Mouse (Mus musculus): ENCODE measurements around the gene Atp10a. TPM values are rescaled to one million over a fixed set of nuclear protein-coding genes. Genes with fewer than 3 reads are reported as not detected.

Atp10a gene
- 3.2 and 5.0 TPM in 2 replicates for polyA plus RNA-seq (2014; fragmentation: Nextera tagmentation; extraction: Ambion mirVana)

DNA sequence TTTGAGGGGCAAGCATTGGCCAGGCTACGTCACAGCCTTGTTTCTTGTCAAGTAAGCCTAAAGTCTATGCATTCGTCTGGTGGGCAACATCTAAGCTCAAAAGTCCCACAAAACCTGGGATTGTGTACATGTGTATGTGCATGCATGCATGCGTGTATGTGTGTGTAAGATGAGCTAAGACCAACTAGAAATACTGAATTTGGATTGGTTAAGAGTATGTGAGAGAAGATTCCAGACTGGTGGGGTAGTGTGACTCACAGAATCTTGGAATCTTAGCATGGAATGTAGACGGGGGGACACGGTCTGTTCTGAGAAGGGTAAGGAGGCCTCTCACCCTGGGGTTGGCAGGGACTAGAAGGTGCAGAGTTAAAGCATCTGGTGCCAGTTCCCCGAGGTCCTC is at the start of gene Atp10a:
Atp10a (plus strand) TSS at position 301 of the 400 bp plus-strand sequence.
- DNase-seq (ENCODE audit: low spot score) (no peak), ATAC-seq (ENCODE audit: low read depth) (no peak)
- peaks cover 6% of the 10 kb centered on the region; the same call in 1 of the 2 replicates for H3K27me3 ChIP-seq (replicated peaks; ENCODE audit: control insufficient read depth, insufficient read depth, low read length)
- H3K4me3 ChIP-seq (ENCODE audit: low read depth, low read length) = no peak within 1 kb of the TSS
- no peaks in the 10 kb centered on the region for H3K36me3 ChIP-seq (ENCODE audit: control insufficient read depth, insufficient read depth, low read length)
- no peak within 1 kb of the TSS for H3K27ac ChIP-seq (replicated peaks; ENCODE audit: low read depth, low read length)
- H3K9ac ChIP-seq (ENCODE audit: low read depth, low read length) = no peak within 1 kb of the TSS
- no peaks in the 10 kb centered on the region for H3K9me3 ChIP-seq (ENCODE audit: control insufficient read depth, low read length)
- H3K4me1 ChIP-seq (ENCODE audit: control insufficient read depth, insufficient read depth, low read length) = no peaks in the 10 kb centered on the region; the same call in 1 of the 2 replicates
- 84% methylated on average over 6 of the region's 6 CpGs for WGBS
- H3K4me2 ChIP-seq (ENCODE audit: low read depth, low read length) = no peak within 1 kb of the TSS

GRCm38 (mm10) chr7:58618048-58618447 is 37.9 kb upstream of the Atp10a start:
- Histone ChIP-seq H3K36me3 (ENCODE audit: control insufficient read depth, insufficient read depth, low read length) (no peaks in the 10 kb centered on the region), H3K27ac (replicated peaks; ENCODE audit: low read depth, low read length) (no peak overlapping the region), H3K4me2 (ENCODE audit: low read depth, low read length) (no peak overlapping the region), H3K4me3 (ENCODE audit: low read depth, low read length) (no peak overlapping the region), H3K27me3 (replicated peaks; ENCODE audit: control insufficient read depth, insufficient read depth, low read length) (no peaks in the 10 kb centered on the region), H3K9me3 (ENCODE audit: control insufficient read depth, low read length) (no peaks in the 10 kb centered on the region), H3K4me1 (ENCODE audit: control insufficient read depth, insufficient read depth, low read length) (no peaks in the 10 kb centered on the region), H3K9ac (ENCODE audit: low read depth, low read length) (no peak overlapping the region)
- DNase-seq (ENCODE audit: low spot score) = no peak
- WGBS = 24% methylated on average over 1 of the region's 1 CpGs
- ATAC-seq (ENCODE audit: low read depth) = no peak

GRCm38 (mm10) chr7:58626305-58627155 is 29.4 kb upstream of the Atp10a start:
- WGBS = 48% methylated on average over 9 of the region's 9 CpGs
- Histone ChIP-seq H3K27ac (replicated peaks; ENCODE audit: low read depth, low read length) (peak overlapping the region; percentile 6; the same call in 1 of the 2 replicates), H3K27me3 (replicated peaks; ENCODE audit: control insufficient read depth, insufficient read depth, low read length) (no peaks in the 10 kb centered on the region), H3K9ac (ENCODE audit: low read depth, low read length) (no peak overlapping the region), H3K4me3 (ENCODE audit: low read depth, low read length) (no peak overlapping the region), H3K36me3 (ENCODE audit: control insufficient read depth, insufficient read depth, low read length) (no peaks in the 10 kb centered on the region), H3K4me1 (ENCODE audit: control insufficient read depth, insufficient read depth, low read length) (no peaks in the 10 kb centered on the region), H3K9me3 (ENCODE audit: control insufficient read depth, low read length) (no peaks in the 10 kb centered on the region), H3K4me2 (ENCODE audit: low read depth, low read length) (no peak overlapping the region; the same call in 1 of the 2 replicates)
- peak; percentile 60 for DNase-seq (ENCODE audit: low spot score)
- ATAC-seq (ENCODE audit: low read depth) = peak; percentile 26; the same call in 1 of the 2 replicates

DNA sequence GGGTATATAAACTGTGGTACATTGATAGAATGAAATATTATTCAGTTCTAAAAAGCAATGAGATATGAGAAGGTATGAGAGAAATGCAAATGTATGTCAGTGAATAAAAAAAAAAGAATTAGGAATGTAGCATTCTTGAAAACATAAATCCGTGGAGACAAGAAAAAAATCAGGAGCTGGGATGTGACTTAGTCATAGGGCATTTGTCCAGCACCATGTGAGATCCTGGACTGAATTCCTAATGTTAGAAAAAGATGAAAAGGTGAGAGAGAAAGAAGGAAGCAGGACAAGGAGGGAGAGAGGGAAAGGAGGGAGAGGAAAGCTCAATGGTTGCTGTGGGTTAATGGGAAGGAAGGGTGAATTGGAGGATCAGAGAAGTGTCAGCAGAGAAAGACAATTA is 28.6 kb upstream of the Atp10a start:
- DNase-seq (ENCODE audit: low spot score) (no peak), ATAC-seq (ENCODE audit: low read depth) (no peak)
- no peaks in the 10 kb centered on the region for H3K9me3 ChIP-seq (ENCODE audit: control insufficient read depth, low read length)
- no peak overlapping the region for H3K9ac ChIP-seq (ENCODE audit: low read depth, low read length)
- H3K27ac ChIP-seq (replicated peaks; ENCODE audit: low read depth, low read length) = no peak overlapping the region
- H3K36me3 ChIP-seq (ENCODE audit: control insufficient read depth, insufficient read depth, low read length) = no peaks in the 10 kb centered on the region
- H3K4me1 ChIP-seq (ENCODE audit: control insufficient read depth, insufficient read depth, low read length) = no peaks in the 10 kb centered on the region
- 55% methylated on average over 1 of the region's 1 CpGs for WGBS
- H3K4me3 ChIP-seq (ENCODE audit: low read depth, low read length) = no peak overlapping the region
- no peak overlapping the region for H3K4me2 ChIP-seq (ENCODE audit: low read depth, low read length)
- no peaks in the 10 kb centered on the region for H3K27me3 ChIP-seq (replicated peaks; ENCODE audit: control insufficient read depth, insufficient read depth, low read length)

GRCm38 (mm10) chr7:58629233-58629632 is 26.7 kb upstream of the Atp10a start:
- Histone ChIP-seq H3K27me3 (replicated peaks; ENCODE audit: control insufficient read depth, insufficient read depth, low read length) (no peaks in the 10 kb centered on the region), H3K36me3 (ENCODE audit: control insufficient read depth, insufficient read depth, low read length) (no peaks in the 10 kb centered on the region), H3K4me1 (ENCODE audit: control insufficient read depth, insufficient read depth, low read length) (no peaks in the 10 kb centered on the region), H3K9me3 (ENCODE audit: control insufficient read depth, low read length) (no peaks in the 10 kb centered on the region), H3K9ac (ENCODE audit: low read depth, low read length) (no peak overlapping the region), H3K4me2 (ENCODE audit: low read depth, low read length) (no peak overlapping the region), H3K27ac (replicated peaks; ENCODE audit: low read depth, low read length) (no peak overlapping the region), H3K4me3 (ENCODE audit: low read depth, low read length) (no peak overlapping the region)
- WGBS = 80% methylated on average over 2 of the region's 2 CpGs
- ATAC-seq (ENCODE audit: low read depth) (no peak), DNase-seq (ENCODE audit: low spot score) (no peak)

GRCm38 (mm10) chr7:58633683-58634082 is 22.3 kb upstream of the Atp10a start:
- H3K27ac ChIP-seq (replicated peaks; ENCODE audit: low read depth, low read length) = no peak overlapping the region
- ATAC-seq (ENCODE audit: low read depth) (no peak), DNase-seq (ENCODE audit: low spot score) (no peak)
- no peak overlapping the region for H3K4me3 ChIP-seq (ENCODE audit: low read depth, low read length)
- 81% methylated on average over 1 of the region's 1 CpGs for WGBS
- H3K9me3 ChIP-seq (ENCODE audit: control insufficient read depth, low read length) = no peaks in the 10 kb centered on the region
- no peak overlapping the region for H3K9ac ChIP-seq (ENCODE audit: low read depth, low read length)
- no peaks in the 10 kb centered on the region for H3K36me3 ChIP-seq (ENCODE audit: control insufficient read depth, insufficient read depth, low read length)
- no peak overlapping the region for H3K4me2 ChIP-seq (ENCODE audit: low read depth, low read length)
- H3K4me1 ChIP-seq (ENCODE audit: control insufficient read depth, insufficient read depth, low read length) = no peaks in the 10 kb centered on the region
- no peaks in the 10 kb centered on the region for H3K27me3 ChIP-seq (replicated peaks; ENCODE audit: control insufficient read depth, insufficient read depth, low read length)

- Histone ChIP-seq H3K9me3 (ENCODE audit: control insufficient read depth, low read length) (no peaks in the 10 kb centered on the region), H3K27me3 (replicated peaks; ENCODE audit: control insufficient read depth, insufficient read depth, low read length) (no peaks in the 10 kb centered on the region), H3K27ac (replicated peaks; ENCODE audit: low read depth, low read length) (no peak overlapping the region), H3K4me3 (ENCODE audit: low read depth, low read length) (no peak overlapping the region), H3K4me1 (ENCODE audit: control insufficient read depth, insufficient read depth, low read length) (no peaks in the 10 kb centered on the region), H3K4me2 (ENCODE audit: low read depth, low read length) (no peak overlapping the region), H3K9ac (ENCODE audit: low read depth, low read length) (no peak overlapping the region), H3K36me3 (ENCODE audit: control insufficient read depth, insufficient read depth, low read length) (no peaks in the 10 kb centered on the region)
- WGBS = 90% methylated on average over 2 of the region's 2 CpGs
- DNase-seq (ENCODE audit: low spot score) = no peak
- no peak for ATAC-seq (ENCODE audit: low read depth)
Observed at GRCm38 (mm10) chr7:58639676-58640075, 16.3 kb upstream of the Atp10a start.

DNA sequence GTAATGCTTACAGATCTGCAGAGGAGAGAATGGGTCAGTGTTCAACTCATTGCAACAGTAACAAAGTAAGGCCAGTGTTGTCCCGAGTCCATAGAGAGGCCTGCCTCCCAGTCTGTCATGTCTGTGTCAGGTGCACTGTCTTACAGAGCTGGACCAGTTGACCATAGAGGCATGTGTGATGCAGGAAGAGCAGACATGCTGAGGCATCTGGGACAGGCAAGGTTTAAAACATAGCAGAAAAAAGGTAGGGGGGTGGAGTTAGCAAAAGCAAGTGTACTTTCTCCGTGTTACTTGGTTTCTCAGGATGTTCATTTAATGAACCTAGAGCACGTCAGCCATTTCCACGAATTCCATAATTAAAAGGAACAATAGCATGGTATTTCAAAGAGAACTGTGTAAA is 15.5 kb upstream of the Atp10a start:
- 75% methylated on average over 4 of the region's 4 CpGs for WGBS

GRCm38 (mm10) chr7:58641916-58642315 is 14.1 kb upstream of the Atp10a start:
- Histone ChIP-seq H3K9ac (ENCODE audit: low read depth, low read length) (no peak overlapping the region), H3K36me3 (ENCODE audit: control insufficient read depth, insufficient read depth, low read length) (no peaks in the 10 kb centered on the region), H3K4me1 (ENCODE audit: control insufficient read depth, insufficient read depth, low read length) (no peaks in the 10 kb centered on the region), H3K9me3 (ENCODE audit: control insufficient read depth, low read length) (no peaks in the 10 kb centered on the region), H3K4me2 (ENCODE audit: low read depth, low read length) (no peak overlapping the region), H3K27ac (replicated peaks; ENCODE audit: low read depth, low read length) (no peak overlapping the region), H3K4me3 (ENCODE audit: low read depth, low read length) (no peak overlapping the region), H3K27me3 (replicated peaks; ENCODE audit: control insufficient read depth, insufficient read depth, low read length) (no peaks in the 10 kb centered on the region)
- DNase-seq (ENCODE audit: low spot score) = no peak
- WGBS = 81% methylated on average over 3 of the region's 3 CpGs
- ATAC-seq (ENCODE audit: low read depth) = no peak

More for the DNA sequence above, 15.5 kb upstream of the Atp10a start:
- Histone ChIP-seq H3K9me3 (ENCODE audit: control insufficient read depth, low read length) (no peaks in the 10 kb centered on the region), H3K4me3 (ENCODE audit: low read depth, low read length) (no peak overlapping the region), H3K36me3 (ENCODE audit: control insufficient read depth, insufficient read depth, low read length) (no peaks in the 10 kb centered on the region), H3K27me3 (replicated peaks; ENCODE audit: control insufficient read depth, insufficient read depth, low read length) (no peaks in the 10 kb centered on the region), H3K27ac (replicated peaks; ENCODE audit: low read depth, low read length) (no peak overlapping the region), H3K9ac (ENCODE audit: low read depth, low read length) (no peak overlapping the region), H3K4me1 (ENCODE audit: control insufficient read depth, insufficient read depth, low read length) (no peaks in the 10 kb centered on the region), H3K4me2 (ENCODE audit: low read depth, low read length) (no peak overlapping the region)
- ATAC-seq (ENCODE audit: low read depth) (no peak), DNase-seq (ENCODE audit: low spot score) (no peak)

All from embryonic facial prominence, embryonic 14.5 days (tissue).